Mouse (Mus musculus) left cerebral cortex, adult 11 months (tissue): ENCODE measurements at regions not wholly inside any gene's neighbourhood (a gene's known extent, or its start where the extent isn't known, plus 50 kb on each side); places are given as distances from the start of the nearest gene placed in this dataset.
A peak's percentile ranks its signal among the peaks of the same experiment; 100 is the strongest.

Experiments used
- DNase-seq: peaks from one replicate; pipeline ENCODE4 v3.0.0; 2022; ENCODE audit warnings: low spot score

GRCm38 (mm10) chr11:15572716-15573115, 684.8 kb upstream of the Vstm2a start:
- DNase-seq, result no peak

DNA sequence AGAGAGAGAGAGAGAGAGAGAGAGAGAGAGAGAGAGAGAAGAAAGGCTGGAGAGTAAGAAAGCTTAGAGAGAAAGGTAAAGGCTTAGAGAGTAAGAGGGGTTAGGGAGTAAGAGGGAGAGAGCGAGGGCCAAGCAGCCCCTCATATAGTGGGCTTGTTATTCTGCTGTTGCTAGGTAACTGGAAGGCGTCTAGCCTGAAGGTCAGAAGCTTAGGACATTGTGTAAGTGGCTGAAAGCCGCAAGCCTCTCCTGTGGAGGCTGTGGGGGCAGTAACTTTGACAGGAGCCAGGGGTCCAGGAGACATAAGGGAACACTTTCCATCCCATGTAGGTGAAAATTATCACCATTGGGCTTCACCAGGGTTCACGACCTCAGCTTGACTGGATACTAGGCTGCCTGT, 637.6 kb upstream of the Vstm2a start:
- DNase-seq, result no peak

DNA sequence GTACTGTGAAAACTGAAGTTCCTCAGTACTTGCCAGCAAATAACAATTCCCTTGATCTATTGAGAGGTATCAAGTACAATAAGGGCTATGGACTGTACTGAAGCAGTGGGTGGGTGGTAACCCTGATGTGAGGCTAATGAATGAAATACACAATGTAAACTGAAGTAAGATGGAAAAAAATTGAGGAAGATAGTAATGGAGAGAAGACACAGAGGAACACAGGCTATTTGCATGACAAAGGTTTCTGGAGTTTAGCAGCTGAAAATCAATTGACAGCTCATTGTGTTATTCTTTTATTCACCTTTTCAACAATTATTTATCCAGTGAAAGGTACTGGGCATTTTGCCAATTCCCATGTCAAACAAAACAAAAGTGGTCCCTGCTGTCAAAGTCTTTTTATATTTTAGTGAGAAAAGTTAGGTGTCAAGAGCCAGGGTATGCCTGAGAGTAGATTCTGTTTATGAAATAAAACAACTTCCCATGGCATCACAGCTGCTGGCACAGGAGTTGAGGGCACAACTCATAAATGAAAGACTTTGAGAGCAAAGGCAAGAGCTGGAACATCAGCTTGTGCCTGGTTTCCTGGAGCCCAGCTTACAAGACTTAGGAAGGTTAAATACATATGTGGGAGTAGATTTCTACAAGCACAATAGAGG, 608.4 kb upstream of the Vstm2a start:
- no peak for DNase-seq

- DNase-seq, result no peak
These were observed 568.5 kb upstream of the Vstm2a start for GRCm38 (mm10) chr11:15689073-15689472.

GRCm38 (mm10) chr11:15698001-15698756, 559.3 kb upstream of the Vstm2a start:
- DNase-seq, result no peak

DNA sequence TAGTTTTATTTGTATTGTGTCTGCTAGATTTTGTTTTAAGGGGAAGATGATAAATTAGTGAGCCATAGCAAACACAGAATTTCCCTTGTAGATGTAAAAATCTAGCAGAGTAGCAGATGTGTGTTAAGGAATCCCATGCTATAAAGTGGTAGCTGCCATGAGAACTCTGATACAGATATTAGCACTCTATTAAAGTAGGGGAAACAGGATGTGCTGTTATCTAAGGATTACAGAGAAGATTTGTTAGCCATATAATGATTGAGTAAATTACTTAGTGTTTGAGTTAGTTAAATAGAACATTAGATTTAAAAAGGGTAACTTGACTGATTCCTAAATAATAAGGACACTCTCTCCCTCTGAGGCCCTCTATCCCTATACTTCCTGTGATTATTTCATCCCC, 541.5 kb upstream of the Vstm2a start:
- DNase-seq, result no peak

DNA sequence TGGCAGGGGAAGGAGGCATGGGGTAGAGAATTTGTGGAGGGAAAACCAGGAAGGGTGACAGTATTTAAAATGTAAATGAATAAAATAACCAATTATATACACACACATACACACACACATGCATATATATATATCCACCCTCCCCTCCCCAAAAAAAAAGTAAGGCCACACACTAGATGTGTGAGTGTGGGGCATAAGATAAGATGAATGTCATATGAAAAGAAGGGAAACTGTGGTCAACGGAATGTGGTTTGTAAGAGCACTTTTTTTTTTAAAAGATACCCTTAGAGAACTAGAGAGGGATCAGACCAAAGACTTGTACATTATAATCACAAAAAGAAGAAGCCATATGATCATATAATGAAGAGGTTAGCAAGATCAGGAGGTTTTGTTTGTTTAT, 540.0 kb upstream of the Vstm2a start:
- no peak for DNase-seq

DNA sequence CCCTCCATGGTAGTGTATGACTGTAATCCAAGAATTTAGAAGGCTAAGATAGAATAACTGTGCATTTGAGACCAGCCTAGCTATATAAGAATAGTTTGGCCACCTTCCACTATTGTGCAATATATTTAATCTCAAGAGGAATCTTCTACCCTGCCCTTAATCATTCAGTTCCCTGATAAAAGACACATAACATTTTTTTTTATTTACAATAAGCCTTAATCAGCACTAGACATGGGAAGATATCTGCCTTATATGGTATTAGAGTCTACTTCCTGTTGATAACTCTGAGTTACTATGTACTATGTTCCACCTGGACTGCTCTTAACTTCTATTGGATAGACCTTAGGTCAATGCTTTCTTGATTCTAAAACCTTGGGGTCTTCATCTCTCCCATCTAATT, 519.9 kb upstream of the Vstm2a start:
- DNase-seq, result no peak

GRCm38 (mm10) chr11:15756006-15756405, 501.5 kb upstream of the Vstm2a start:
- no peak for DNase-seq

GRCm38 (mm10) chr11:15769651-15770617, 487.6 kb upstream of the Vstm2a start:
- peak; percentile 2 for DNase-seq
